Mouse (Mus musculus) adrenal gland, postnatal 25 days (tissue): ENCODE measurements at regions not wholly inside any gene's neighbourhood (a gene's known extent, or its start where the extent isn't known, plus 50 kb on each side); places are given as distances from the start of the nearest gene placed in this dataset.
A peak's percentile ranks its signal among the peaks of the same experiment; 100 is the strongest.
"Not testable (repeated sequence)": the region's sequence is repeated elsewhere in the genome, so short reads cannot be mapped to it uniquely, and the experiment has no call there.

Source experiments
- DNase-seq: peaks from one replicate; pipeline ENCODE4 v3.0.0; 2021; ENCODE audit warnings: mixed read lengths

GRCm38 (mm10) chr11:111966401-111966800 is 815.6 kb upstream of the Sox9 start:
- DNase-seq, result no peak

GRCm38 (mm10) chr11:111971001-111971400 is 811.0 kb upstream of the Sox9 start:
- DNase-seq, result no peak

GRCm38 (mm10) chr11:111978667-111979066 is 803.4 kb upstream of the Sox9 start:
- no peak for DNase-seq

GRCm38 (mm10) chr11:111996395-111996794 is 785.6 kb upstream of the Sox9 start:
- DNase-seq, result no peak

GRCm38 (mm10) chr11:112010848-112011247 is 771.2 kb upstream of the Sox9 start:
- not testable (repeated sequence) for DNase-seq

- DNase-seq, result no peak
These were observed 764.1 kb upstream of the Sox9 start for GRCm38 (mm10) chr11:112017906-112018305.

GRCm38 (mm10) chr11:112028031-112028430 is 754.0 kb upstream of the Sox9 start:
- DNase-seq, result no peak

- no peak for DNase-seq
These were observed 743.3 kb upstream of the Sox9 start for GRCm38 (mm10) chr11:112038741-112039140.

GRCm38 (mm10) chr11:112044455-112044854 is 737.6 kb upstream of the Sox9 start:
- DNase-seq, result no peak

GRCm38 (mm10) chr11:112045353-112045752 is 736.7 kb upstream of the Sox9 start:
- no peak for DNase-seq

GRCm38 (mm10) chr11:112050362-112050761 is 731.7 kb upstream of the Sox9 start:
- no peak for DNase-seq

- DNase-seq, result no peak
These were observed 726.4 kb upstream of the Sox9 start for GRCm38 (mm10) chr11:112055591-112055990.

GRCm38 (mm10) chr11:112067176-112067575 is 714.8 kb upstream of the Sox9 start:
- DNase-seq, result no peak

- no peak for DNase-seq
These were observed 713.2 kb upstream of the Sox9 start for GRCm38 (mm10) chr11:112068821-112069220.

- no peak for DNase-seq
These were observed 710.5 kb upstream of the Sox9 start for GRCm38 (mm10) chr11:112071571-112071970.

- no peak for DNase-seq
These were observed 700.6 kb upstream of the Sox9 start for GRCm38 (mm10) chr11:112081386-112081785.

GRCm38 (mm10) chr11:112083019-112083418 is 699.0 kb upstream of the Sox9 start:
- DNase-seq, result no peak

GRCm38 (mm10) chr11:112092168-112092567 is 689.9 kb upstream of the Sox9 start:
- DNase-seq, result no peak

- DNase-seq, result no peak
These were observed 687.0 kb upstream of the Sox9 start for GRCm38 (mm10) chr11:112095009-112095408.

- no peak for DNase-seq
These were observed 683.9 kb upstream of the Sox9 start for GRCm38 (mm10) chr11:112098161-112098560.

- DNase-seq, result no peak
These were observed 678.8 kb upstream of the Sox9 start for GRCm38 (mm10) chr11:112103252-112103651.

GRCm38 (mm10) chr11:112106891-112107290 is 675.1 kb upstream of the Sox9 start:
- DNase-seq, result peak; percentile 6

- no peak for DNase-seq
These were observed 674.7 kb upstream of the Sox9 start for GRCm38 (mm10) chr11:112107314-112107713.

- DNase-seq, result no peak
These were observed 661.0 kb upstream of the Sox9 start for GRCm38 (mm10) chr11:112121026-112121425.

GRCm38 (mm10) chr11:112121831-112122230 is 660.2 kb upstream of the Sox9 start:
- no peak for DNase-seq
